Mouse (Mus musculus): ENCODE results near the gene Slc35e3. TPM values are rescaled to one million over a fixed set of nuclear protein-coding genes. Genes with fewer than 3 reads are reported as not detected.

The Slc35e3 gene
- polyA plus RNA-seq, 1 experiment: 11.8 TPM

- no peak overlapping the region for H3K4me3 ChIP-seq (ENCODE audit: insufficient read depth, low read depth, low read length)
- no peaks in the 10 kb centered on the region for H3K4me1 ChIP-seq (ENCODE audit: control insufficient read depth, insufficient read depth, insufficient read length, low read length)
- H3K27ac ChIP-seq (replicated peaks; ENCODE audit: low read depth, low read length): no peak overlapping the region
Observed at GRCm38 (mm10) chr10:117770286-117771130, 24.3 kb upstream of the Slc35e3 start.

- Histone ChIP-seq H3K27ac (replicated peaks; ENCODE audit: low read depth, low read length) (no peak overlapping the region), H3K4me1 (ENCODE audit: control insufficient read depth, insufficient read depth, insufficient read length, low read length) (no peaks in the 10 kb centered on the region)
Observed at GRCm38 (mm10) chr10:117769541-117770285, 23.5 kb upstream of the Slc35e3 start.

GRCm38 (mm10) chr10:117768141-117768440 is 21.9 kb upstream of the Slc35e3 start:
- Histone ChIP-seq H3K4me3 (ENCODE audit: insufficient read depth, low read depth, low read length) (no peak overlapping the region), H3K4me1 (ENCODE audit: control insufficient read depth, insufficient read depth, insufficient read length, low read length) (no peaks in the 10 kb centered on the region)

More at GRCm38 (mm10) chr10:117769541-117770285, 23.5 kb upstream of the Slc35e3 start:
- H3K4me3 ChIP-seq (ENCODE audit: insufficient read depth, low read depth, low read length): no peak overlapping the region

GRCm38 (mm10) chr10:117767286-117768140 is 21.3 kb upstream of the Slc35e3 start:
- no peak overlapping the region for H3K27ac ChIP-seq (replicated peaks; ENCODE audit: low read depth, low read length)
- no peak overlapping the region for H3K4me3 ChIP-seq (ENCODE audit: insufficient read depth, low read depth, low read length)
- H3K4me1 ChIP-seq (ENCODE audit: control insufficient read depth, insufficient read depth, insufficient read length, low read length): no peaks in the 10 kb centered on the region

More at GRCm38 (mm10) chr10:117768141-117768440, 21.9 kb upstream of the Slc35e3 start:
- H3K27ac ChIP-seq (replicated peaks; ENCODE audit: low read depth, low read length): no peak overlapping the region

- Histone ChIP-seq H3K4me3 (ENCODE audit: insufficient read depth, low read depth, low read length) (no peak overlapping the region), H3K27ac (replicated peaks; ENCODE audit: low read depth, low read length) (no peak overlapping the region), H3K4me1 (ENCODE audit: control insufficient read depth, insufficient read depth, insufficient read length, low read length) (no peaks in the 10 kb centered on the region)
Observed at GRCm38 (mm10) chr10:117766896-117767160, 20.7 kb upstream of the Slc35e3 start.

- H3K27ac ChIP-seq (replicated peaks; ENCODE audit: low read depth, low read length): no peak overlapping the region
Observed at GRCm38 (mm10) chr10:117766111-117766895, 20.1 kb upstream of the Slc35e3 start.

GRCm38 (mm10) chr10:117765116-117765894 is 19.1 kb upstream of the Slc35e3 start:
- Histone ChIP-seq H3K27ac (replicated peaks; ENCODE audit: low read depth, low read length) (no peak overlapping the region), H3K4me1 (ENCODE audit: control insufficient read depth, insufficient read depth, insufficient read length, low read length) (no peaks in the 10 kb centered on the region), H3K4me3 (ENCODE audit: insufficient read depth, low read depth, low read length) (no peak overlapping the region)

More at GRCm38 (mm10) chr10:117766111-117766895, 20.1 kb upstream of the Slc35e3 start:
- Histone ChIP-seq H3K4me1 (ENCODE audit: control insufficient read depth, insufficient read depth, insufficient read length, low read length) (no peaks in the 10 kb centered on the region), H3K4me3 (ENCODE audit: insufficient read depth, low read depth, low read length) (no peak overlapping the region)

GRCm38 (mm10) chr10:117764598-117764997 is 18.4 kb upstream of the Slc35e3 start:
- no peak overlapping the region for H3K4me3 ChIP-seq (ENCODE audit: insufficient read depth, low read depth, low read length)
- no peaks in the 10 kb centered on the region for H3K4me1 ChIP-seq (ENCODE audit: control insufficient read depth, insufficient read depth, insufficient read length, low read length)
- no peak overlapping the region for H3K27ac ChIP-seq (replicated peaks; ENCODE audit: low read depth, low read length)

GRCm38 (mm10) chr10:117763588-117764190 is 17.5 kb upstream of the Slc35e3 start:
- Histone ChIP-seq H3K4me1 (ENCODE audit: control insufficient read depth, insufficient read depth, insufficient read length, low read length) (no peaks in the 10 kb centered on the region), H3K27ac (replicated peaks; ENCODE audit: low read depth, low read length) (no peak overlapping the region), H3K4me3 (ENCODE audit: insufficient read depth, low read depth, low read length) (no peak overlapping the region)

GRCm38 (mm10) chr10:117762966-117763365 is 16.8 kb upstream of the Slc35e3 start:
- Histone ChIP-seq H3K27ac (replicated peaks; ENCODE audit: low read depth, low read length) (no peak overlapping the region), H3K4me3 (ENCODE audit: insufficient read depth, low read depth, low read length) (no peak overlapping the region), H3K4me1 (ENCODE audit: control insufficient read depth, insufficient read depth, insufficient read length, low read length) (no peaks in the 10 kb centered on the region)

GRCm38 (mm10) chr10:117762281-117762830 is 16.2 kb upstream of the Slc35e3 start:
- H3K4me1 ChIP-seq (ENCODE audit: control insufficient read depth, insufficient read depth, insufficient read length, low read length): no peaks in the 10 kb centered on the region
- H3K27ac ChIP-seq (replicated peaks; ENCODE audit: low read depth, low read length): no peak overlapping the region
- H3K4me3 ChIP-seq (ENCODE audit: insufficient read depth, low read depth, low read length): no peak overlapping the region

- Histone ChIP-seq H3K4me1 (ENCODE audit: control insufficient read depth, insufficient read depth, insufficient read length, low read length) (no peaks in the 10 kb centered on the region), H3K4me3 (ENCODE audit: insufficient read depth, low read depth, low read length) (no peak overlapping the region), H3K27ac (replicated peaks; ENCODE audit: low read depth, low read length) (no peak overlapping the region)
Observed at GRCm38 (mm10) chr10:117761551-117761950, 15.4 kb upstream of the Slc35e3 start.

GRCm38 (mm10) chr10:117760831-117761335 is 14.7 kb upstream of the Slc35e3 start:
- H3K4me3 ChIP-seq (ENCODE audit: insufficient read depth, low read depth, low read length): no peak overlapping the region
- H3K27ac ChIP-seq (replicated peaks; ENCODE audit: low read depth, low read length): no peak overlapping the region
- H3K4me1 ChIP-seq (ENCODE audit: control insufficient read depth, insufficient read depth, insufficient read length, low read length): no peaks in the 10 kb centered on the region
